Mouse (Mus musculus): Measurements from ENCODE around the gene Gemin2. TPM values are rescaled to one million over a fixed set of nuclear protein-coding genes. Genes with fewer than 3 reads are reported as not detected.
"Not testable (repeated sequence)": the region's sequence is repeated elsewhere in the genome, so short reads cannot be mapped to it uniquely, and the experiment has no call there.

The Gemin2 gene
- total RNA-seq (2014; rRNA removed) (11.5 and 15.9 TPM in 2 replicates), polyA plus RNA-seq (2012; rRNA removed) (3.7 and 4.8 TPM in 2 replicates)

- H3K4me1 ChIP-seq (ENCODE audit: control insufficient read depth, insufficient read depth, low read length), result peaks cover 15% of the 10 kb centered on the region
- peak within 1 kb of the TSS; percentile 78 for H3K4me3 ChIP-seq (ENCODE audit: insufficient read depth, low read depth, low read length)
- H3K27me3 ChIP-seq (ENCODE audit: control insufficient read depth, insufficient read depth, low read length), result no peaks in the 10 kb centered on the region
- peak within 1 kb of the TSS; percentile 79 for H3K9ac ChIP-seq (ENCODE audit: low read depth, low read length)
- H3K27ac ChIP-seq (replicated peaks; ENCODE audit: insufficient read depth, low read depth, low read length), result peak within 1 kb of the TSS; percentile 73
- peak; percentile 85 for DNase-seq (ENCODE audit: extremely low read depth, low read depth, low spot score)
- H3K36me3 ChIP-seq (ENCODE audit: control insufficient read depth, insufficient read depth, low read length), result no peaks in the 10 kb centered on the region; the same call in 1 of the 2 replicates
- WGBS, result under 1% methylated on average over 28 of the region's 28 CpGs
- 0 out of 2 replicates have a peak, but pooled peaks have one; percentile 6 for TF ChIP-seq CTCF (IDR thresholded peaks at IDR 0.05; ENCODE audit: low read depth, low read length)
- TF ChIP-seq POLR2A (IDR thresholded peaks at IDR 0.05; ENCODE audit: extremely low read depth, insufficient read depth, low read length), result peak; percentile 88
- H3K79me2 ChIP-seq (ENCODE audit: control insufficient read depth, insufficient read depth, low read length), result peaks cover 15% of the 10 kb centered on the region; the same call in 1 of the 2 replicates
These were observed at the start of gene Gemin2 for GRCm38 (mm10) chr12:59013234-59013633. Gene Gemin2, plus strand, starts transcription at chr12:59013393.

- Histone ChIP-seq H3K4me3 (ENCODE audit: insufficient read depth, low read depth, low read length) (no peak overlapping the region), H3K9ac (ENCODE audit: low read depth, low read length) (no peak overlapping the region), H3K4me1 (ENCODE audit: control insufficient read depth, insufficient read depth, low read length) (no peaks in the 10 kb centered on the region), H3K27ac (replicated peaks; ENCODE audit: insufficient read depth, low read depth, low read length) (no peak overlapping the region), H3K27me3 (ENCODE audit: control insufficient read depth, insufficient read depth, low read length) (no peaks in the 10 kb centered on the region), H3K36me3 (ENCODE audit: control insufficient read depth, insufficient read depth, low read length) (peaks cover 54% of the 10 kb centered on the region), H3K79me2 (ENCODE audit: control insufficient read depth, insufficient read depth, low read length) (no peaks in the 10 kb centered on the region)
- 79% methylated on average over 4 of the region's 4 CpGs for WGBS
- peak; percentile 17 for DNase-seq (ENCODE audit: extremely low read depth, low read depth, low spot score)
- TF ChIP-seq CTCF (IDR thresholded peaks at IDR 0.05; ENCODE audit: low read depth, low read length), result peak; percentile 63; the same call in 1 of the 2 replicates
- TF ChIP-seq POLR2A (IDR thresholded peaks at IDR 0.05; ENCODE audit: extremely low read depth, insufficient read depth, low read length), result no peak
These were observed 48.6 kb upstream of the Gemin2 start for GRCm38 (mm10) chr12:58964583-58964982.

GRCm38 (mm10) chr12:58976966-58977365 is 36.2 kb upstream of the Gemin2 start:
- no peak for DNase-seq (ENCODE audit: extremely low read depth, low read depth, low spot score)
- TF ChIP-seq CTCF (IDR thresholded peaks at IDR 0.05; ENCODE audit: low read depth, low read length), result no peak
- no peak for TF ChIP-seq POLR2A (IDR thresholded peaks at IDR 0.05; ENCODE audit: extremely low read depth, insufficient read depth, low read length)
- H3K27me3 ChIP-seq (ENCODE audit: control insufficient read depth, insufficient read depth, low read length), result no peaks in the 10 kb centered on the region
- H3K79me2 ChIP-seq (ENCODE audit: control insufficient read depth, insufficient read depth, low read length), result no peaks in the 10 kb centered on the region
- H3K4me3 ChIP-seq (ENCODE audit: insufficient read depth, low read depth, low read length), result no peak overlapping the region
- WGBS, result 77% methylated on average over 2 of the region's 2 CpGs
- H3K9ac ChIP-seq (ENCODE audit: low read depth, low read length), result no peak overlapping the region
- no peaks in the 10 kb centered on the region for H3K4me1 ChIP-seq (ENCODE audit: control insufficient read depth, insufficient read depth, low read length)
- H3K27ac ChIP-seq (replicated peaks; ENCODE audit: insufficient read depth, low read depth, low read length), result no peak overlapping the region
- peaks cover 58% of the 10 kb centered on the region for H3K36me3 ChIP-seq (ENCODE audit: control insufficient read depth, insufficient read depth, low read length)

- H3K36me3 ChIP-seq (ENCODE audit: control insufficient read depth, insufficient read depth, low read length), result peaks cover 62% of the 10 kb centered on the region
- not testable (repeated sequence) for H3K27me3 ChIP-seq (ENCODE audit: control insufficient read depth, insufficient read depth, low read length); H3K4me1 ChIP-seq (ENCODE audit: control insufficient read depth, insufficient read depth, low read length); H3K9ac ChIP-seq (ENCODE audit: low read depth, low read length); DNase-seq (ENCODE audit: extremely low read depth, low read depth, low spot score); H3K27ac ChIP-seq (replicated peaks; ENCODE audit: insufficient read depth, low read depth, low read length); H3K79me2 ChIP-seq (ENCODE audit: control insufficient read depth, insufficient read depth, low read length); H3K4me3 ChIP-seq (ENCODE audit: insufficient read depth, low read depth, low read length)
- 77% methylated on average over 6 of the region's 6 CpGs for WGBS
These were observed 32.0 kb upstream of the Gemin2 start for GRCm38 (mm10) chr12:58981178-58981661.

GRCm38 (mm10) chr12:58985766-58986165 is 27.4 kb upstream of the Gemin2 start:
- no peaks in the 10 kb centered on the region; the same call in 1 of the 2 replicates for H3K79me2 ChIP-seq (ENCODE audit: control insufficient read depth, insufficient read depth, low read length)
- TF ChIP-seq POLR2A (IDR thresholded peaks at IDR 0.05; ENCODE audit: extremely low read depth, insufficient read depth, low read length) (no peak), CTCF (IDR thresholded peaks at IDR 0.05; ENCODE audit: low read depth, low read length) (no peak)
- no peaks in the 10 kb centered on the region for H3K4me1 ChIP-seq (ENCODE audit: control insufficient read depth, insufficient read depth, low read length)
- 88% methylated on average over 3 of the region's 3 CpGs for WGBS
- no peak for DNase-seq (ENCODE audit: extremely low read depth, low read depth, low spot score)
- H3K4me3 ChIP-seq (ENCODE audit: insufficient read depth, low read depth, low read length), result no peak overlapping the region
- no peak overlapping the region for H3K27ac ChIP-seq (replicated peaks; ENCODE audit: insufficient read depth, low read depth, low read length)
- H3K9ac ChIP-seq (ENCODE audit: low read depth, low read length), result no peak overlapping the region
- H3K36me3 ChIP-seq (ENCODE audit: control insufficient read depth, insufficient read depth, low read length), result peaks cover 61% of the 10 kb centered on the region
- H3K27me3 ChIP-seq (ENCODE audit: control insufficient read depth, insufficient read depth, low read length), result no peaks in the 10 kb centered on the region

GRCm38 (mm10) chr12:59010482-59010881 is 2.7 kb upstream of the Gemin2 start:
- TF ChIP-seq POLR2A (IDR thresholded peaks at IDR 0.05; ENCODE audit: extremely low read depth, insufficient read depth, low read length) (no peak), CTCF (IDR thresholded peaks at IDR 0.05; ENCODE audit: low read depth, low read length) (no peak)
- peaks cover 15% of the 10 kb centered on the region for H3K36me3 ChIP-seq (ENCODE audit: control insufficient read depth, insufficient read depth, low read length)
- H3K27me3 ChIP-seq (ENCODE audit: control insufficient read depth, insufficient read depth, low read length), result no peaks in the 10 kb centered on the region
- no peak overlapping the region for H3K27ac ChIP-seq (replicated peaks; ENCODE audit: insufficient read depth, low read depth, low read length)
- WGBS, result 19% methylated on average over 2 of the region's 2 CpGs
- H3K79me2 ChIP-seq (ENCODE audit: control insufficient read depth, insufficient read depth, low read length), result peaks cover 18% of the 10 kb centered on the region; the same call in 1 of the 2 replicates
- H3K4me1 ChIP-seq (ENCODE audit: control insufficient read depth, insufficient read depth, low read length), result peaks cover 13% of the 10 kb centered on the region
- H3K9ac ChIP-seq (ENCODE audit: low read depth, low read length), result no peak overlapping the region
- peak; percentile 17 for DNase-seq (ENCODE audit: extremely low read depth, low read depth, low spot score)
- no peak overlapping the region for H3K4me3 ChIP-seq (ENCODE audit: insufficient read depth, low read depth, low read length)
